In the genomic region with DNA sequence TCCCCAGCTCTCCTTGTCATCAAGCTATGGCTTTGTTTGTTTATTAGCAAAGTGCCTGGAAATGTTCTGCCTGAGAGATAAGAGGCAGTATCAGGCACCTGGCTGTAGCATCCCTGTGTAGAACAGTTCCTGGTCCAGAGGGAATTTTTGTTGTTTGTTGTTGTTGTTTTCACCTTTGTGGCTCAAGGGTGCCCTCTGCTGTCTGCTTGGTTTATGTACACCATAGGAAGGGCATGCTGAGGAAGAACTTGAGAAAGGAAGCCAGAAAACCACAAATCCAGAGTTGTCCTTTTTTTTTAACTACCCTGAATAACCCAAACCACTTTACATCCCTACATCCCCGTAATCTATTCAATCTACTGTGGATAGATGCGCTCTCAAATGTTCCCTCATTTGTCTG, we compare ENCODE assay signal across 9 mouse cellular contexts.
DNase-seq lines count a peak whose midpoint lies in the region; ATAC-seq and TF ChIP-seq lines count a peak whose summit lies in the region.
"Had no signal": no experiment of that assay in that cellular context is flagged by ENCODE, and none has a peak within 500 bp of the region (broad histone marks: within the 10 kb centered on the region; RNA-seq: fewer than 3 reads in every experiment).

No protein-coding gene starts in this region.

- TF ChIP-seq CTCF in lung, embryonic 14.5 days (IDR thresholded peaks at IDR 0.05; ENCODE audit: low read depth) = peak; percentile 58
- peak; percentile 58 for TF ChIP-seq CTCF in liver, postnatal 0 days (IDR thresholded peaks at IDR 0.05; ENCODE audit: low read depth)

- 69% methylated on average over 2 of the region's 2 CpGs for WGBS in embryonic facial prominence, embryonic 11.5 days
- 87% methylated on average over 2 of the region's 2 CpGs for WGBS in embryonic facial prominence, embryonic 10.5 days
- WGBS in lung, embryonic 14.5 days = 67% methylated on average over 2 of the region's 2 CpGs
- 45% methylated on average over 2 of the region's 2 CpGs for WGBS in liver, postnatal 0 days (ENCODE audit: insufficient replicate concordance)

- H3K4me2 ChIP-seq in embryonic facial prominence, embryonic 11.5 days (ENCODE audit: low read depth, low read length) = no peak overlapping the region
- no peak overlapping the region for H3K4me2 ChIP-seq in lung, embryonic 14.5 days
- no peak overlapping the region for H3K4me2 ChIP-seq in liver, postnatal 0 days (ENCODE audit: low read depth, low read length)

- H3K27me3 ChIP-seq in embryonic facial prominence, embryonic 11.5 days (ENCODE audit: control insufficient read depth, insufficient read depth, low read length) = no peaks in the 10 kb centered on the region
- no peaks in the 10 kb centered on the region for H3K27me3 ChIP-seq in embryonic facial prominence, embryonic 10.5 days (replicated peaks; ENCODE audit: low read depth, poor library complexity, severe bottlenecking)
- no peaks in the 10 kb centered on the region for H3K27me3 ChIP-seq in lung, embryonic 14.5 days (ENCODE audit: insufficient read depth, low read length)
- no peaks in the 10 kb centered on the region for H3K27me3 ChIP-seq in liver, postnatal 0 days (ENCODE audit: insufficient read depth, low read length)

- H3K27ac ChIP-seq in embryonic facial prominence, embryonic 11.5 days (replicated peaks; ENCODE audit: low read depth, low read length) = no peak overlapping the region
- no peak overlapping the region for H3K27ac ChIP-seq in embryonic facial prominence, embryonic 10.5 days (replicated peaks)
- H3K27ac ChIP-seq in lung, embryonic 14.5 days (ENCODE audit: low read depth) = no peak overlapping the region
- no peak overlapping the region for H3K27ac ChIP-seq in liver, postnatal 0 days (ENCODE audit: low read depth)

- no peak for TF ChIP-seq EP300 in liver, postnatal 0 days (IDR thresholded peaks at IDR 0.05; ENCODE audit: low read depth)

- H3K36me3 ChIP-seq in embryonic facial prominence, embryonic 11.5 days (replicated peaks; ENCODE audit: control insufficient read depth, insufficient read depth, low read depth, low read length) = no peaks in the 10 kb centered on the region
- no peaks in the 10 kb centered on the region for H3K36me3 ChIP-seq in embryonic facial prominence, embryonic 10.5 days (replicated peaks)
- no peaks in the 10 kb centered on the region for H3K36me3 ChIP-seq in lung, embryonic 14.5 days (ENCODE audit: insufficient read depth)
- no peaks in the 10 kb centered on the region for H3K36me3 ChIP-seq in liver, postnatal 0 days (replicated peaks; ENCODE audit: insufficient read depth, low read length)

- H3K9me3 ChIP-seq in embryonic facial prominence, embryonic 11.5 days (replicated peaks; ENCODE audit: control insufficient read depth, low read length) = no peaks in the 10 kb centered on the region
- no peaks in the 10 kb centered on the region for H3K9me3 ChIP-seq in embryonic facial prominence, embryonic 10.5 days
- H3K9me3 ChIP-seq in lung, embryonic 14.5 days (ENCODE audit: low read depth, low read length) = no peaks in the 10 kb centered on the region
- H3K9me3 ChIP-seq in liver, postnatal 0 days (ENCODE audit: low read length) = no peaks in the 10 kb centered on the region

- no peak for ATAC-seq in embryonic facial prominence, embryonic 11.5 days (replicated peaks; ENCODE audit: insufficient number of reproducible peaks, low FRiP score, low TSS enrichment, low read depth)
- ATAC-seq in lung, embryonic 14.5 days (ENCODE audit: insufficient read depth) = no peak
- ATAC-seq in liver, postnatal 0 days = no peak

- no peak overlapping the region for H3K4me3 ChIP-seq in embryonic facial prominence, embryonic 11.5 days (ENCODE audit: low read depth, low read length)
- no peak overlapping the region for H3K4me3 ChIP-seq in embryonic facial prominence, embryonic 10.5 days
- H3K4me3 ChIP-seq in lung, embryonic 14.5 days (ENCODE audit: low read depth, low read length) = no peak overlapping the region
- H3K4me3 ChIP-seq in liver, postnatal 0 days (ENCODE audit: low read depth, low read length) = no peak overlapping the region

- no peak overlapping the region for H3K9ac ChIP-seq in embryonic facial prominence, embryonic 11.5 days (replicated peaks; ENCODE audit: low read length)
- H3K9ac ChIP-seq in lung, embryonic 14.5 days = no peak overlapping the region
- no peak overlapping the region for H3K9ac ChIP-seq in liver, postnatal 0 days (replicated peaks)

- H3K4me1 ChIP-seq in embryonic facial prominence, embryonic 11.5 days (ENCODE audit: control insufficient read depth, insufficient read depth, low read length) = no peaks in the 10 kb centered on the region
- H3K4me1 ChIP-seq in embryonic facial prominence, embryonic 10.5 days = peaks cover 30% of the 10 kb centered on the region
- peaks cover 15% of the 10 kb centered on the region for H3K4me1 ChIP-seq in lung, embryonic 14.5 days (ENCODE audit: insufficient read depth)
- H3K4me1 ChIP-seq in liver, postnatal 0 days (ENCODE audit: insufficient read depth) = no peaks in the 10 kb centered on the region

- DNase-seq in embryonic facial prominence, embryonic 11.5 days (ENCODE audit: low spot score) = peak; percentile 41
- DNase-seq in embryonic facial prominence, embryonic 10.5 days (ENCODE audit: low spot score) = no peak
- DNase-seq in lung, embryonic 14.5 days = peak; percentile 60
- no peak for DNase-seq in lung, postnatal 14 days
- peak; percentile 47 for DNase-seq in adipocyte (ENCODE audit: low spot score)
- DNase-seq in liver, postnatal 0 days = peak; percentile 26
- DNase-seq in neural tube, embryonic 10.5 days (ENCODE audit: extremely low spot score, low spot score) = no peak
- no peak for DNase-seq in ovary, postnatal 10 days (ENCODE audit: low spot score)
- DNase-seq: heart, postnatal 14 days had no signal

Comparison
In these comparisons a context has a peak if more than half of its experiments do, and no peak if none do; other contexts are left out.
1. DNase-seq: peak in embryonic facial prominence, embryonic 11.5 days (single experiment), lung, embryonic 14.5 days (single experiment), adipocyte (single experiment) and liver, postnatal 0 days (single experiment); none in embryonic facial prominence, embryonic 10.5 days (single experiment), lung, postnatal 14 days (single experiment), neural tube, embryonic 10.5 days (single experiment) and ovary, postnatal 10 days (single experiment).